Mouse (Mus musculus) olfactory bulb, adult 2 months (tissue): ENCODE data around the gene Tulp2. TPM values are rescaled to one million over a fixed set of nuclear protein-coding genes. Genes with fewer than 3 reads are reported as not detected.
A peak's percentile ranks its signal among the peaks of the same experiment; 100 is the strongest.

Source experiments
- H3K27ac ChIP-seq: fragments of 200-500 bp; 2 replicates; pipeline ENCODE4 v1.5.1; 2012; ENCODE audit warnings: low read depth, low read length; ENCODE audit not compliant: insufficient read depth
- H3K4me1 ChIP-seq: fragments of 200-500 bp; 2 replicates; pipeline ENCODE4 v1.6.1; 2012; ENCODE audit warnings: low read length; ENCODE audit not compliant: control insufficient read depth, insufficient read depth
- H3K4me3 ChIP-seq: fragments of 200-500 bp; 2 replicates; pipeline ENCODE4 v1.5.1; 2012; ENCODE audit warnings: mild to moderate bottlenecking, low read depth, low read length, moderate library complexity; ENCODE audit not compliant: insufficient read depth
- CTCF ChIP-seq: fragments of 200-500 bp; IDR thresholded peaks from 2 replicates; pipeline ENCODE4 v1.5.1; 2012; ENCODE audit warnings: low read depth, mild to moderate bottlenecking, low read length, moderate library complexity; ENCODE audit not compliant: insufficient read depth
- POLR2A ChIP-seq: fragments of 200-500 bp; IDR thresholded peaks from 2 replicates; pipeline ENCODE4 v1.6.1; 2012; ENCODE audit warnings: mild to moderate bottlenecking, low read depth, low read length, moderate library complexity; ENCODE audit not compliant: insufficient read depth
- WGBS: fragments of 180-500 bp; shearing (Covaris S2); methylation state at CpG from one replicate; pipeline ENCODE4 v1.1.7; 2018; 5-methylcytosine and 5-hydroxymethylcytosine counted together
- polyA plus RNA-seq: library from polyadenylated mRNA; stranded (reverse); fragments of >200 nt; gene quantifications from 2 replicates; pipeline ENCODE4 v1.2.4, GENCODE M21; 2012; ENCODE audit warnings: low replicate concordance; ENCODE audit not compliant: missing spikeins, insufficient read depth, insufficient read length

The Tulp2 gene
- polyA plus RNA-seq, 1 experiment, result not detected

- H3K4me1 ChIP-seq, result peaks cover 21% of the 10 kb centered on the region
- H3K27ac ChIP-seq, result no peak overlapping the region
- no peak for TF ChIP-seq POLR2A
- no peak for TF ChIP-seq CTCF
- 76% methylated on average over 7 of the region's 7 CpGs for WGBS
- no peak overlapping the region for H3K4me3 ChIP-seq
These were observed 4.5 kb downstream of the Tulp2 start for GRCm38 (mm10) chr7:45486158-45486557.

- Histone ChIP-seq H3K27ac (no peak within 1 kb of the TSS), H3K4me1 (peaks cover 23% of the 10 kb centered on the region), H3K4me3 (no peak within 1 kb of the TSS)
- TF ChIP-seq POLR2A (no peak), CTCF (no peak)
- 71% methylated on average over 12 of the region's 12 CpGs for WGBS
These were observed 5.2 kb downstream of the Tulp2 start, which contains the start of gene Gm45808 for GRCm38 (mm10) chr7:45486761-45487415. Gene Gm45808 (minus strand): TSS chr7:45486811.

GRCm38 (mm10) chr7:45487861-45488292 lies 6.2 kb downstream of the Tulp2 start:
- Histone ChIP-seq H3K27ac (no peak overlapping the region), H3K4me3 (peak overlapping the region; percentile 9; the same call in 1 of the 2 replicates), H3K4me1 (peaks cover 23% of the 10 kb centered on the region)
- TF ChIP-seq POLR2A (no peak), CTCF (no peak)
- WGBS, result 40% methylated on average over 11 of the region's 11 CpGs

DNA sequence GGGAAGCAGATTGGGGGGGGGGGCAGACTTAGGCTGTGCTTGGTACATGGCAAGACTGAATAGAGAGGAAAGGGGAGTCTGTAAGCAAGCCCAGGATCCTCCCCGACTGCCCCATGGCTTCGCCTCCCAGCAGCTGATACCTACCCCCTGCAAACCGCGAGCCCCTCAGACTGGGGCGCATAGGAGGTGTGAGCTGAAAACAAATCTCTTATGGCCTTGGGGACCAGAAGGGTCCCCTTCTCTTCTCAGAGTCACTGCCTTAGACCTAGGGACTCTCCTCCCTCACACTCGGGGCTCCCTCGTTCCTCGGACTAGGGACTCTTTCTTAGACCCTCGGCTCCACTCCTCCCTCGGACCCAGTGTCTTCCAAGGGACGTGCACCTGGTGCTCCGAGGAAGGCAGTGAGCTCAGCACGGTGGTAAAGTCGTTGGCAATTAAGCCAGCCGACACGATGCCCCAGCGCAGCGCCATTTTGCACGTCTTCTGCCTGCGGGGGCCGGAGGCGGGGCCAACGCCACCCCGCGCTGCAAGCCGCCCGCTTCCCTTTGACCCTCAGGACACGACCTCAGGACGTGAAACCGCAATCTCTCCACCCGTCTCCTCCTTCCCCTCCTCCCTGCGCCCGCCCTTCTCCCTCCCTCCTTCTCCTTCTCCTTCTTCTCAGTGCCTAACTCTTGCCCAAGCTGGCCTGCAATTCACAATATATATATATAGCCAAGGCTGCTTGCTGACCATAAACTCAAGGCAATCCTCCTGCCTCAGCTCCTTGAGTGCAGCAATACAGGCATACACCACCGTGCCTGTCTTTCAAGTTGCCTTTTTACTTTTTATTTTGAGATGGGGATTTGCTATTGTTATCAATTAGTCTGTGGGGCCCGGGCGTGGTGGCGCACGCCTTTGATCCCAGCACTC lies 6.9 kb downstream of the Tulp2 start, which contains the start of gene Dhdh:
Gene Dhdh, minus strand, starts transcription at position 513 of the 912 bp plus-strand sequence.
- WGBS, result 9% methylated on average over 38 of the region's 38 CpGs
- H3K4me1 ChIP-seq, result peaks cover 23% of the 10 kb centered on the region
- peak; percentile 60; the same call in 1 of the 2 replicates for TF ChIP-seq POLR2A
- no peak for TF ChIP-seq CTCF
- H3K4me3 ChIP-seq, result peak within 1 kb of the TSS; percentile 49
- peak within 1 kb of the TSS; percentile 73 for H3K27ac ChIP-seq

DNA sequence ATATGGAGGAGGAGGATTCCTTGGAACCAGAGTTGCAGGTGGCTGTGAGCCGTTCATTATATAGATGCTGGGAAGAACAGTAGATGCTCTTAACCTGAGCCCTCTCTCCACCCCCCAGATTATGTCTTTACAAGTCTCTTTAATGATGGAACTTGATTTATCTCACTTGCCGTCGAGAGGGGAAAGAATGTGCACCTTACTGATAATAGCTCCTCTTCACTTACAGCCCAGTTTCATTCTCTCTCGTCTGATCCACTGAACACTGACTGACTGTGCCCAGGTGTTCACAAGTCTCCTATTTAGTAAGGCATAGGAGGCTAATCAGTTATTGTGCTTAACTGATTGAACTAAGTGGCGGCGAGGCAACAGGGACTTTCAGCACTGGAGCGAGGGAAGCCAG lies 7.9 kb downstream of the Tulp2 start:
- H3K27ac ChIP-seq, result no peak overlapping the region
- 89% methylated on average over 7 of the region's 7 CpGs for WGBS

GRCm38 (mm10) chr7:45490822-45491221 lies 9.1 kb downstream of the Tulp2 start:
- WGBS, result 27% methylated on average over 9 of the region's 9 CpGs
- H3K27ac ChIP-seq, result no peak overlapping the region
- TF ChIP-seq POLR2A, result no peak
- TF ChIP-seq CTCF, result no peak
- no peak overlapping the region for H3K4me3 ChIP-seq
- H3K4me1 ChIP-seq, result peaks cover 23% of the 10 kb centered on the region

More for the DNA sequence above, 7.9 kb downstream of the Tulp2 start:
- Histone ChIP-seq H3K4me1 (peaks cover 23% of the 10 kb centered on the region), H3K4me3 (no peak overlapping the region)
- TF ChIP-seq POLR2A (no peak), CTCF (no peak)

- peaks cover 23% of the 10 kb centered on the region for H3K4me1 ChIP-seq
- no peak for TF ChIP-seq POLR2A
- TF ChIP-seq CTCF, result no peak
- no peak overlapping the region for H3K4me3 ChIP-seq
- 16% methylated on average over 3 of the region's 3 CpGs for WGBS
- no peak overlapping the region for H3K27ac ChIP-seq
These were observed 9.6 kb downstream of the Tulp2 start for GRCm38 (mm10) chr7:45491264-45491663.

DNA sequence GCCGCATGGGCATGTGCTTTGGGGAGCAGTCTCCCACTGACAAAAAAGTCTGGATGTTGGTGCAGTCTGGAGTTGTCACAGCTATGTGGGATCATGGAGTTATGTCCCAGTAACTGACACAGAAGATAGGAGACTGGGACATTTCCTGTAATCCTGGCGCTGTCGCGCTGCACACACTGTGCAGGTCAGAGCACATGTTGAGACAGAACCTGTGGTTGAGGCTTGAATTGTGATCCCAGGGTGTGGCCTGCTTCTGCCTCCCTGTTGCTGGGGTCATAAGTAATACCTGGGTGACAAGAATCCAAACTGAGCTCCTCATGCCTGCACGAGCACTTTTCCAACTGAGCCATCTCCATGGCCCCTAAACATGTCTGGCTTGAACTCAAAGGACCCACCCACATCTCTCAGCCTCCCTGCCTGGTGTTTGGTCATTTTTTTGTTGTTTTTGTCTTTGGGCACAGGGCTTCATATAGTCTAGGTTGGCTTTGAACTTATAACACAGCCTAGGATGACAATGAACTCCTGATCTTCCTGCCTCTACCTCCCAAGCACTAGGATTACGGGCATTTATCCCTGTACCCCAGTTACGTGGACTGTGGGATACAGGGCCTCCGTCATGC lies 10.7 kb downstream of the Tulp2 start:
- TF ChIP-seq CTCF (no peak), POLR2A (no peak)
- WGBS, result 96% methylated on average over 8 of the region's 8 CpGs
- no peak overlapping the region for H3K27ac ChIP-seq
- peaks cover 23% of the 10 kb centered on the region for H3K4me1 ChIP-seq
- no peak overlapping the region for H3K4me3 ChIP-seq

DNA sequence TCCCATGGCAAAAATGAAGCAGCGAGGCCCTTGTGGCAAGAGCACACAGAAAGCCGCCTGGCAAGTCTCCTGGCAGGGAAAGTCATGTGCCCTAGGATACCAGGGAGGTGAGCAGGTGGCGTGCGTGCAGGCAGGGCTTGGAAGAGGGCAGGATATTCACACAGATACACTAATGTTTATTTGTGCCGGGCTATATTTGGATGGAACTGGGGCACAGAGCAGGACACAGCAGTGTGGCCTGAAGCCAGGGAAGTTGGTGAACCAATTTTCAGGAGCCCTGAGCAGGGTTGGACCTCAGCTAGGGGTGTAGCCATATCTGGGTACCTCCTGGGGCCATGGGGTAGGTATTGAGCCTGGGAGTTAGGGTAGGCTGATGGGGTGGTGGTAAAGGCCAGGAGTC lies 11.3 kb downstream of the Tulp2 start:
- WGBS, result 85% methylated on average over 5 of the region's 5 CpGs
- no peak for TF ChIP-seq CTCF
- no peak overlapping the region for H3K27ac ChIP-seq
- peaks cover 21% of the 10 kb centered on the region for H3K4me1 ChIP-seq
- no peak overlapping the region for H3K4me3 ChIP-seq
